In the genomic region with DNA sequence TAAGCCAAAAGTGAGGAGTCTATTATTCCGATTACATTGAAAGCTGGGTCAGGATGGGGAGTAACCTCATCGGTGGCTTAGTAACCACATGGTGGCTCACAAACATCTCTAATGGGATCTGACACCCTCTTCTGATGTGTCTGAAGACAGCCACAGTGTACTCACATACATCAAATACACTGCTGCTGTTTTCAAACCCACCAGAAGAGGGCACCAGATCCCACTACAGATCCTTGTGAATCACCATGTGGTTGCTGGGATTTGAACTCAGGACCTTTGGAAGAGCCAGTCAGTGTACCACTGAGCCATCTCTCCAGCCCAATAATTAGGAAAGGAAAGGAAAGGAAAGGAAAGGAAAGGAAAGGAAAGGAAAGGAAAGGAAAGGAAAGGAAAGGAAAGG, we compare ENCODE assay signal across 10 mouse cellular contexts. TPM values are rescaled to one million over a fixed set of nuclear protein-coding genes. Genes with fewer than 3 reads are reported as not detected.
DNase-seq lines count a peak whose midpoint lies in the region.
"Had no signal": no experiment of that assay in that cellular context is flagged by ENCODE, and none has a peak within 500 bp of the region (broad histone marks: within the 10 kb centered on the region; RNA-seq: fewer than 3 reads in every experiment).

No protein-coding gene starts in this region.

- WGBS in forebrain, embryonic 10.5 days, result 98% methylated on average over 2 of the region's 2 CpGs

- peaks cover 18% of the 10 kb centered on the region for H3K9me3 ChIP-seq in forebrain, embryonic 10.5 days
- H3K9me3 ChIP-seq: heart, embryonic 13.5 days; stomach, embryonic 15.5 days had no signal

- H3K4me3 ChIP-seq in forebrain, embryonic 10.5 days, result no peak overlapping the region
- H3K4me3 ChIP-seq: heart, embryonic 13.5 days; stomach, embryonic 15.5 days had no signal

- H3K27ac ChIP-seq in forebrain, embryonic 10.5 days, result no peak overlapping the region
- H3K27ac ChIP-seq: heart, embryonic 13.5 days; stomach, embryonic 15.5 days had no signal

- intact Hi-C loops in heart, postnatal 10 days (cut with DNase I), result loop anchor here (10.0 kb wide), 1 partner anchor 263 kb away; a partner anchor contains a TSS

- peak; percentile 27 to 29 for DNase-seq in heart, postnatal 10 days
- no peak for DNase-seq in heart, adult 9 months (ENCODE audit: low spot score in 2 of 2)
- peak; percentile 11 for DNase-seq in urinary bladder, postnatal 25 days (ENCODE audit: low spot score)
- DNase-seq in urinary bladder, adult 18-20 months (ENCODE audit: low spot score in 2 of 2), result no peak
- DNase-seq in kidney, postnatal 36 days, result peak; percentile 29 to 61
- DNase-seq in splenic B cell, adult 2 months (ENCODE audit: low read depth, low spot score), result peak; percentile 72
- DNase-seq in forebrain, embryonic 10.5 days (ENCODE audit: extremely low spot score, low spot score), result no peak
- DNase-seq in ovary, adult 18-20 months (ENCODE audit: low spot score), result no peak

- H3K4me1 ChIP-seq in forebrain, embryonic 10.5 days, result no peaks in the 10 kb centered on the region
- H3K4me1 ChIP-seq: stomach, embryonic 15.5 days had no signal

- no peaks in the 10 kb centered on the region for H3K36me3 ChIP-seq in splenic B cell, adult 2 months (ENCODE audit: control insufficient read depth, insufficient read depth, low read length, poor library complexity, severe bottlenecking)
- H3K36me3 ChIP-seq in forebrain, embryonic 10.5 days (replicated peaks), result peaks cover 50% of the 10 kb centered on the region
- H3K36me3 ChIP-seq: stomach, embryonic 15.5 days had no signal

- no peaks in the 10 kb centered on the region for H3K27me3 ChIP-seq in splenic B cell, adult 2 months (ENCODE audit: control insufficient read depth, insufficient read depth, low read length, poor library complexity, severe bottlenecking)
- H3K27me3 ChIP-seq in forebrain, embryonic 10.5 days (ENCODE audit: poor library complexity, severe bottlenecking), result no peaks in the 10 kb centered on the region
- H3K27me3 ChIP-seq: heart, embryonic 13.5 days; stomach, embryonic 15.5 days had no signal

RNA-seq across cellular contexts. Expression of a gene that starts 7.8 kb away (rescaled TPM):
- 100 to 1,000 TPM; 106 to 110 TPM for total RNA-seq in heart, postnatal 10 days (2021)
- 181 and 182 TPM in 2 replicates for polyA plus RNA-seq in forebrain, embryonic 10.5 days (2016; fragmentation: Nextera tagmentation; extraction: Ambion mirVana)

Comparison
In these comparisons a context has a peak if more than half of its experiments do, and no peak if none do; other contexts are left out.
1. DNase-seq: peak in heart, postnatal 10 days (2 of 2), urinary bladder, postnatal 25 days (single experiment), kidney, postnatal 36 days (2 of 2) and splenic B cell, adult 2 months (single experiment); none in heart, adult 9 months (0 of 2), urinary bladder, adult 18-20 months (0 of 2), forebrain, embryonic 10.5 days (single experiment) and ovary, adult 18-20 months (single experiment).